Mouse (Mus musculus) T-helper 2 cell (primary cell): ENCODE measurements at regions not wholly inside any gene's neighbourhood (a gene's known extent, or its start where the extent isn't known, plus 50 kb on each side); places are given as distances from the start of the nearest gene placed in this dataset.

Experiments
- in situ Hi-C: fragments of 300-600 bp; cut with MboI, MseI; formaldehyde crosslinking; loops from one replicate; pipeline ENCODE4 v1.15.1; 2025; ENCODE audit warnings: high pct_unique_total_duplicates

DNA sequence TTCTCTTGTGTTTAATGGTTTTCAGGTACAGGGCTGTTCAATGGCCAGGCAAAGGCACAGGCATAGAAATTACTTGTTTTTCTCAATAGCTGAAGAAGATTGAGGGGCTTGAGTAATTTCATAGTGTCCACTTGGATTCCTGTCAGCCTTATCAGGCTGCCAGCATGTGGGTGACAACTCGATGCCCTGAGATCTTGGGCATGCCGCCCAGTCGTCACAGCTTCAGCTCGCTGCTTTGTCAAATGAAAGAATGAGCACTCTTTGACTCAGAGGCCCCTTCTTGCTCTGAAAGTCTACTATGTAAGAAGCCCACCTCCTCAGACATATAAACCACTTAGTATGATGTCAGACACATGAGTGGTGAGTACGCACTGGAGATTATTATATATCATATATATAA is 272.6 kb downstream of the Rwdd3 start:
- in situ Hi-C loops: no loop called here

DNA sequence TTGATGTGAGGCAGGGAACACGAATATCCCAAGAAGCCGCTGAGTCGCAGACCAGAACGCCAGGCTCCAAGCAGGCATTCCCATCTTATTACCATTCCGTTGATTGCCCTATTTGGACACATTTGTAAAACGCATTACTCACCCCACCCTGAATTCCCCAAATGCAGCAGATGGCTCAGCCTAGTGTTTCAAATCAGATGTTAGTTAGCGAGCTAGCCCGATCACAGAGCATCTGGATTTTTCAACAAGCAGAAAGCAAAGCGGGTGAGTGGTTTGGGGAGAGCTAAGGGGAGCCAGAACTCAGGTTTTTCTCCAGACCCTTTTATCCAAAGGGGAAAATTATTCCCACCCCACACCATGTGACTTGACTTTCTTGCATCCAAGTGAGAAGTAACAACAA is 273.2 kb downstream of the Rwdd3 start:
- in situ Hi-C loops: no loop called here

DNA sequence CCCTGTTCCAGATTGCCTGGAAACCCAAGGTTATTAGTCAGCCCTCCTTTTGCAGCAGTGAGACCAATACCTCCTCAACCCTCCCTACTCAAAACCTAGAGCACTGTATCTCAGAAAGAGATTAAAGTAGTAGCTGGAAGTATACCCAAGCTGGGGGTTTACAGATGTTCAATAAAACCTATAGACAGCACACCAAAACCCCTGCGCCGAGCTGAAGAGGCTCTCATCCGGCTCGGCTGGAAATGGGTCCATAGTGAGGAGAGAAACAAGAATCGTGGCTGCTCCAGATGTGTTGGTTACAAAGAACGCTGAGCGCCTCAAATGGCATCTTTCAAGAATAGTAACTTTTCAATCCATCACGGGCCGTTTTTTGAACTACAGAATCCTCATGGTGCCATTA is 273.7 kb downstream of the Rwdd3 start:
- in situ Hi-C loops: no loop called here

DNA sequence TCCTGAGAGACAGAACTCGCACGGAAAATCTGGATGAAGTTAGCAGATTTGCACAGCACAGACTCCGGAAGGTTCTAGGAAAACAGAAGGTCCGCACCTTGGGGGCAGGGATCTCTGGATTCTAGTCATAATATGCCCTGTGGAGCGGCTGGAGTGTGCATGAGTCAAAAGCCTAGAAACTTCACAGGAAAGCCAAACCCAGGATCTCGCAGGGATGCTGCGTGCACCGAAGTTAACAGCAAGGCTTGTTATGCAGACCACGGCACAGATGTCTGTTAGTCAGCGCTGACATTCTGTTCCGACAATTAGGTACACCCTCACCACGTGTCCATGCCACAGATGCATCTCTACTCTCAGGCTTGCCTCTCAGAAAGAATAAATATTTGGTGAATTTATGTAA is 274.3 kb downstream of the Rwdd3 start:
- in situ Hi-C loops: no loop called here

DNA sequence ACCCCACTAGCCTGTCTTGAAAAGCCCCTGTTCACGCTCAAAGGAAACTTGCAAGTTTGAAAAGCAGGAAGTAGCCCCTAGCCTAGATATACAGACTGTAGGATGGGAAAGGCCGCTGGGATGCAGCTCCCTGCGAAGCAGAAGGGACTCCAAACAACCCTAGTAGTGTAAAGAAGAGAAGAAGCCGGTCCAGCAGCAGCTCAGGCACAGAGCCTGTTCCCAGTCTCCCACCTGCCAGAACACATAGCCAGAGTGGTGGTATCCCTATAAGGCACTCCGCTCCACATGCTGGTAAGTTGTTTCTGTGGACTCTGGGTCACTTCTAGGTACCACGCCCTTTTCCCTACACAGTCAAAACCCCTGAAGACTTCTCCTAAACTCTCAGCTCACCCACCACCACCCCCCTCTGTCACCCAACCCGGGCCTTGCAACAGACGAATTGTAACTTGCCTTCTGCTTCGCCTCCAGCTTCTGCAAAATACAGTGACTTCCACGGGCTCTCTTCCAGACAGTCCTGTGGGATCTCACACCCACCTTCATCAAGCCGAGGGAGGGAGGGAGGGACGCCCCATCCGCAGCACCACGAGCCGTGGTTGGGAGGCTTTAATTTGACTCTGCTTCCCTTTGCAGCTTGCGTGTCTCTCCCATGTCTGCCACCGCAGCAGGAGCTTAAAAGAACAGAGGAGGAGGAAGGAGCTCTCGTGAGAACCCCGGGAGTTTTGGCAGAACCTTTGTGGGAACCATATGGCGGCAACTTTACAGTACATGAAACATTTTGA is 285.2 kb downstream of the Rwdd3 start:
- in situ Hi-C loops: no loop called here

DNA sequence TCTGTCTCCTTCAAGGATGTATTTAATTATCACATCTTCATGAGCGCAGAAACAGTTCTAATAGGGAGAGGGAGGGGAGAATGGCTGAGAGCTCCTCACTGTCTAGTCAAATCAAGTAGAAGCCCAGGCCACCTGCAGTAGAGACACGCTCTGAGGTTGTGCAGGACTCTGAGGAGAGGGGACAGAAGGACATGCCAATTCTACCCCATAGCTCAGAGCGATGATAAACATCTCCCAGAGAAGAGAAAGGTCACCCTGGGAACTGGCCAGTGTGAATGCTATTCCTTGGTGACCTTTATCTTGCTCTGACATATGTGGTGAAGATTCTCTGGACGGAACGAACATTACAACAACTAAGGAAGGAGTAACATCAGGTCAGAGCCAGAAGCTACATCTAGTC is 286.1 kb downstream of the Rwdd3 start:
- in situ Hi-C loops: no loop called here

DNA sequence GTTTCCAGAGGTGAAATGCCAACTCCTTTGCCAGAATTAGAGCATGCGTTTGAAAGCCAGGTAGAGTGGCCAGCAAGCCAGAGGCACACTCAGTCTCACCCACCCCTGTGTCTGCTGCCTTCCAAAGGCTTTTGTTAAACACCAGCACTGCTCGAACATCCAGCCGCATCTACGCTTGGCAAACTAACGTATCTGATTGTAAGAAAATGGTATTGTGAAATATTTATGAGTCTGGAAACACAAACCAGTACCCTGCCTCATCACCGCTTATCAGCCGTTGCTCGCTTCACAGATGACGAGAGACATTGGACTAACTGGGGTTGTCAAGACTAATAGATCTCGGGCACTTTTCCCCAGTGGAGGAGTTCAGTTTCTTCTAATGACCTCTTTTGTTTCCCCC is 287.3 kb downstream of the Rwdd3 start:
- in situ Hi-C loops: no loop called here

DNA sequence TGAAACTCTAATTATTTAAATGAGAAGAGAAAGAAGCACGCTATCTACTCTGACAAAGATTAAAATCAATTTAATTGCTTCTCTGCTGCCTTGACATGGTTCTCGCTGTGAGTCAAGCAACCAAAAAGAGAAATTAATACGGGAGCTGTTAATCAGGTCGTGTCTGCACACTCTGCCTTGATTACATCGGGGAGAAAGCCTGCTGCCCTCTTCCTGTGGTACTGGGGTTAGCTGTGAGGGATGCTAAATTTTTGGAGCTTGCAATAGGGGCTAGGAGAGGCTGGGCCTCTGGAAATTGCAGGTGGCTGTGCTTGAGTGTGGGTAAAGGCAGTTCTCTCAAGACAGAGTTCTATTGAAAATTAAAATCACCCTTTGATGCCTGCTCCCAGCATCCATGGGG is 287.8 kb downstream of the Rwdd3 start:
- in situ Hi-C loops: no loop called here

DNA sequence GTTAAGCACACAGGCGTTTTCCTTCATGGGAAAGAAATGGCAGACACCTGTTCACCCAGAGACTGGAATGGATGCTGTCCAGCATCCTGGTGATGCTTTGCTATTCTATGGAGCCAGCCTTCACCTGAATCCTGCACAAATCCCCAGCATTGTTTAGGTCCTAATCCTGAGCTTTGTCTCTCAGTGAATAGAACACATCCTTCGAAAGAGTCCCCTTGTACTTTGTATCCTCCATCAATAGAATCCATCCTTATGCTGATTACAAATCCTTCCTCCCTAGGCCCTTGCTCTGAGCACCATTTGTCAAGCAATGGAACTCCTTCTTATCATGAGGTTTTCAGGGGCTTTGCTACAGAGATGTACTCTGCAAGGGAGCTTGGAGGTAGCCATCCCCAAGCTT is 292.1 kb downstream of the Rwdd3 start:
- in situ Hi-C loops: no loop called here

DNA sequence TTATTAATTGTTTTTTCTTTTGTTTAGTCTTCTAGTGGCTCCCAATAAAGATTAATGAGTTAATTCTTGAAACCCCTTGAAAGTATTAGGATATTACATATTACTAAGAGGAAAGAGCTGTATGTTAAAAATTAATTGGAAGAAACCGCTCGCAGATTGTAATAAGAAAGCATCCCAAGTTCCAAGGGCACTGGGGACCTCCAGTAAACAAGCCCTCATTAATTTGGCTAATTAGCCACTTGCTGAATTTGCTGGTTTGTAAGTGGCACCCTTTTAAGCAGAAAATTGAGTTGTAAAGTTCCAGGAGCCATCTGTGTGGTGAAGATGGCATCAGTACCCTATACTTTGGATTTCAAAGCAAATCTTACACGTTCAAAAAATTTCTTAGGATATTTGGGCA is 295.8 kb downstream of the Rwdd3 start:
- in situ Hi-C loops: no loop called here

DNA sequence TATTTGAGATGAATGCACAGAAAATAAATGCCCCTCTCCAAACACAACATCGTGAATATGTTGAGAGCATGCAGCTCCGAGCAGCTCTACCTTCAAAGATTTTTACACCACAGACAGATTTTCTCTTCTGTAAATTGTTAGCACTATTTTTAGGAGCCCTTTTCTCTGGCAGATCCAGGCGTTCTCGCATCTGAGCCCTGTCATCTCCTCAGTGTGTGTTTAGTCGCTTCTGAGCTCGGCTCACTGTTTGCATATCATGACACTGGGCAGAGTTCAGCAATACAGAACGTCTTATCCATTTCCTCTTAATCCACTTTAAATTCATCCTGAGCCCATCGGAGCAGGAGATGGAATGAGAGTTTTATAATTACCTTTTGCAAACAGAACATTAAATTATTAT is 306.5 kb downstream of the Rwdd3 start:
- in situ Hi-C loops: no loop called here

DNA sequence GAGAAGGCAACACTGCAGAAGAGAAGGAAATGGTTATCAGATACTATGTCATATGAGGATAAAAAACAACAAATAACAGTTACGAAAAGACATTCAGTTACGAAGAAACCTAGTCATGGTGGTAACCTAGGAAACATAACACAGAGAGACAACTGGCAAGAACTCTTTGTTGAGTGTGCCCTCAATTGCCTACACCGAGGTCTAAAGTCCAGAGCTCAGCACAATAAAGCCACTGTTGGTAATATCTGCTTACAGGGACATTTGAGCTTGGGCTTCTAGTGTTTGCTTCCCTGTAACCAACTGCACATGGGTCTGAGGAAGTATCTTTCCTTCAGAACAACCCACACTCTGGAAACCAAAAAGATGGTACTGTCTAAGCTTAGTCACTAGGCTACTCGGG is 309.9 kb downstream of the Rwdd3 start:
- in situ Hi-C loops: loop anchor here (5.0 kb wide), 1 partner anchor 106 kb away; no protein-coding TSS in a partner anchor

DNA sequence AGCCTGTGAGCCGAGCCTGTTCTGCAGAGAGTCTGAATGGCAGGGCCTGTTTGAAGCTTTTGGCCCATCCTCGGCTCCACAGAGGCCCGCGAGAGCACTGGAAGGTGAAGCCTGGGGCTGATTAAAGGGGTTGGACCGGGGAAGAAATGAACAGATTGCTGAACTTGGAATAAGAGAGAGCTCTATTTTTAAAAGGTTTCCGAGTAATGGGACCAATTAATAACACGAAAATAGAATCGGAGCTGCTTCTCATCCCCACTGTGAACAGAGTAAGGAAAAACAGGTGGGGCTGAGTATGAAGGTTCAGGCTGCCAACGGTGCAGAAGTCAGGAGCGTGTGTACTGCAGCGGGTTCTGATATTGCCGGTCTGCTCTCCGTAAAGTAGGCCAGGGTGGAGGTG is 313.2 kb downstream of the Rwdd3 start:
- in situ Hi-C loops: no loop called here

DNA sequence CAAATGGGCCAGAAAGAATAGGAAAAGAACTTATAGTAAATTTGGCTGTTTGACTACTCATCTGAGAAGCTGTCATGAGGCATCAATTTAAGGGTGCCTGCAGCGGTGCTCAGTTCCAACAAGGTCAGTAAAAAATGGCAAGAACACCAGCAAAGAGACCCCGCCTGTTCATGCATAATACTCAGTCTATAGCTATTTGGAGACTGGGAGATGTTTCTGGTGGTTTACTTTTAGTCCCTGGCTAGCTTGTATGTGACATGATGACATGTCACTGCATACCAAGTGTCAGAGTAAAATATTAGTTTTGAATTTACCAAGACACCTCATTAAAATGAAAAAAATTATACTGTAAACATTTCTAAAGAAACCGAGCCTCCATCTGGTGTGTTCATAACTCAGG is 317.2 kb downstream of the Rwdd3 start:
- in situ Hi-C loops: no loop called here

DNA sequence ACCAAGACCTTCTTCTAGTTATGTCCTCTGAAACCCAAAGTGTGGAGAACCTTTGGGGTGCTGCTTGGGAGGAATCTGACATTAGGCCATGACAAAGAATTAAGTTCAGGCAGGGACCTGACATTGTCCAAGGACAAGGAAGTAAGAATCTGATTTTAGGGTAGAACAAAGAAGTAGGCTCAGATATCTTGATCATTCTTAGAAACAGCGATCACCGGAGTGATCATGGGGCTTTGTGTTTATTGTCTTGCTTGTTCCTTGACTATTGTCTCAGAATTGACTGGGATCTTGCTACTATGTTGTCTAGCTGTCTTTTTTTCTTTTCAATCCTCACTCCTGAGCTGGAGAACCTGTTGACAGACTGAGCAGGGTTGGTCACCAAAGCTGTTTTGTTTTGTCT is 327.9 kb downstream of the Rwdd3 start:
- in situ Hi-C loops: no loop called here

DNA sequence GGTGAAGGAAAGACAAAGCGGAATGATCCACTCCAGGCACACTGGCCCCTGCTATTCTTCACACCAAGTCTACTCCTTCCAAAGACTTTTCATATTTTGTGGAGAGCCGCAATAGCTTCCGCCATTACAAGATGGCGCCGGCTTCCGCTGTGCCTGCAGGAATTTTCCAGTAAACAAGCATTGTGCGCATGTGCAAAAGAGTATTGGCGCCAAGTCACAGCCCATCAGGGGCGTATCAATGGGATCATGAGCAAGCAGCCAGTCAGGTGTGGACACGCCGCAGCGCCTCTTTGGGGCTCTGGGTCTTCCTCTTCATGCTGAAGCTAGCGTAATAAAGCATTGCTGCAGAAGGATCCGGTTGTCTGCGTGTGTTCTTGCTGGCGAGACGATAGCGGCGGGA is 348.0 kb downstream of the Rwdd3 start:
- in situ Hi-C loops: no loop called here

DNA sequence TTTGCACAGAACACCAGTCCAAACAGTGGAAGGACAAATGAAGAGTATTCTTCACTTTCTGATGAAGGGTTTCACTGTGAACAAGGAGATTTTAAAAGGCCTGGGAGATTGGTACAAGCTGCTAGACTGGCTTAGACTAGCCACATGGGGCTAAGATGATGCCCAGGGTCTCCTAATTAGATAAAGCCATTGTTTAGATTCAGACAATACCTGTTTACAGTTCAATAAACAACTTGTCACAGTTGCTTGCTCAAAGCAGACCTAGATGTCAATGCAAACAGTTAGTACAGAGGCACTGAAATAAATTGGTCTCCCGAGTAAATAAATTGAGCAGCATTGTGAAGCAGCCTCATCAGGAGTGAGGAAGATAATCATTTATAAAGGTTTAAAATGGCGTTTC is 359.6 kb downstream of the Rwdd3 start:
- in situ Hi-C loops: no loop called here

DNA sequence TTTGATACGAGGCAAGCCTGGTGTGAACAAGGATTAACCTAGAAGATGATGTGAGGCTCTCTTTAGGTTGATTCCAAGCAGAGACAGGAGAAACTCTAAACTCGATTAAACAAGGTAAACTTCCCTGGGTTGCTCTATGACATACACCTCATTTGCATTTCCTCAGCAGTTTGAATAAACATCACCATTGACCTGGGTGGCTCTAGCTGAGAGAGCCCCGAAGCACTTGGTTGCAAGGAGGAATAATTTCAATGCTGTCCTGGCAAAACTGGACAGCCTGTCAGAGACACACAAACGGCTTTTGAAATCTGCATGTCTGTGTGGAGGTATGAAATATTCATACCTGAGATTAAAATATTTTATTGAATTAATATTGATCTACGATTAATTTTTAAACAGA is 361.0 kb downstream of the Rwdd3 start:
- in situ Hi-C loops: no loop called here

DNA sequence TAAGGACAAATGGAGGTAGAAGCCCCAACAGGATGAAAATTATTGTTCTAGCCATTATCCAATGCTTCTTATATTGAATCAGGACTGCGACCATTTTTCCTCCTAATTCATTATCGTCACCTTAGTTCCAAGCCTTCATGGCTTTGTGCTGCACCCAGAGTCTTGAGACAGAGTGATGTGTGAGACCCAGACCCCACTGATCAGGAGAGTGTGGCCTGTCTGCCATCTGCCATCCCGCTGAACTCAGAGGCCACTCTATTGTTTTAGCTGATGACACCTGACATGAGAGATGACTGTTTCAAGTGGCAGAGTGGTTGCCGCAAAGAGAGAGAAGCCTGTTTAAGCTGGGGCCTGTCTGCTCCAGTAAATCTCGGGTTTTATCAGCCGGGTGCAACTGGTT is 361.4 kb downstream of the Rwdd3 start:
- in situ Hi-C loops: no loop called here

DNA sequence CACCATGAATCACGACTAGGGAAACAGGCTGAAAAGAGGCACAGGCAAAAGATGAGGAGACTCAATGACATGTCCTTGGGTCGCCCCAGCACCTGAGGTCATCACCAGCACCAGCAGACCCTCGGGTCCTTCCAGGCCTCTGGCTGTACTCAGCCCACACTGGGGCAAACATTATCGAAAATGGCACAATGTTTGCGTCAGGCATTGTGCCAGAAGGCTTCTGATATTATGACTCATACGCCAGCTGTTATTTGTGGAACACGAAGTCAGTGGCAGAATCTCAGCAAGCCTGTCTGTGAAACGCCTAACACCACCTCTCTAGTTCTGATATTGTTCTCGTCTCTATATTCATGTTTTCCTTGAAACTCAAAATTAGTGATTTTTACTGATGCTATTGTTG is 384.8 kb downstream of the Rwdd3 start:
- in situ Hi-C loops: no loop called here

DNA sequence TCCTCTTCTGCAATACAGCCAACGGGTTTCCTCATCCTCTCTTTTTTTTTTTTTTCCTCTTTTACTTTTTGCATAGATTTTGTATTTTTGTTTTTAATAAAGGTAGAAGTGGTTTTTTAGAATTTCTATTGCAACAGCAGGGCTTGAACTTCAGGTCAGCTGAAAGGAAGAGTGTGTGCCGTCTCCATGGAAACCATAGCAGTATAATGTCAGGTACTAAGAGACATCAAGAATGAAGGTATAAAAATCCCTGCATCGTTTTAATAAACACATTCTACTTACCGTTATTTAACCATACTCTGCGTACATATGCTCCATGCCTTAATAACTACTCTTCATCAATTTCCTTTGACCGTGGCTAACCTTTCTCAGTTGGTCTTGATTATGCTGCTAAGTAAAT is 390.0 kb downstream of the Rwdd3 start:
- in situ Hi-C loops: no loop called here

DNA sequence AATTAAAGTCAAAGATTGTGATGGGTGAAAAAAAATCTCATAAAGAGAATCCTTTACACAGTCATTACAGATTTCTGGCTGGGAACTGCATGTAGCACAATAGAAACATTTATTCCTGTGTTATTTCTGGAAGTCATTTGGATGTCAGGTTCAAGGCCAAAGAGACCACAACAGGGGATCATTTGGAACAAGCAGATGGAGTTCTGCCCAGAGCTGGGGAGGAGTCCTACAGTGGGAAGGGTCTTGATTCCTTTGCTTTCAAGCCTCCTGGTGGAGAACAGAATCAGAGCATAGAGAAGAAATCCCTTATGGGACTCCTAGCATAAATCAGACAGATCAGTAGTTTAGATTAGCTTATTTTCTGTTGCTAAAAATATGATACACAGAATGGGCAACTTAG is 392.4 kb downstream of the Rwdd3 start:
- in situ Hi-C loops: no loop called here

DNA sequence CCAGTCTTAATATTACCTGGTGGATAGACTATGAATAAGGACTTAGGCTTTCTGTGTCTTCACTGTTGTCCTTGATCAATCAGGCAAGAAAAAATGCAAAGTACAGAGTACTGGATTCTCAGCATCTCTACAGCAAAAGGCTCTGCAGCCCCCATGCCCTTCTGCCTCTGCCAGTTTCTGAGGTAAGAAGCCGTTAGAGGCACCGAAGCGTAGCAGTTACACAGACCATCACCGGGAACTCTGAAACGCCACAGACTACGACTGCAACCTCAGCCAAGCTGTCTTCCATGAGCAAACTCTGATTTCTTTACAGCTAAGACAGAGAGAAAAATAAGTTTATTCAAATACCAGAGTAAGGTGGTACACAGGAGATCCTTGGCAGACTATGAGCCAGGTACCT is 396.5 kb downstream of the Rwdd3 start:
- in situ Hi-C loops: no loop called here

DNA sequence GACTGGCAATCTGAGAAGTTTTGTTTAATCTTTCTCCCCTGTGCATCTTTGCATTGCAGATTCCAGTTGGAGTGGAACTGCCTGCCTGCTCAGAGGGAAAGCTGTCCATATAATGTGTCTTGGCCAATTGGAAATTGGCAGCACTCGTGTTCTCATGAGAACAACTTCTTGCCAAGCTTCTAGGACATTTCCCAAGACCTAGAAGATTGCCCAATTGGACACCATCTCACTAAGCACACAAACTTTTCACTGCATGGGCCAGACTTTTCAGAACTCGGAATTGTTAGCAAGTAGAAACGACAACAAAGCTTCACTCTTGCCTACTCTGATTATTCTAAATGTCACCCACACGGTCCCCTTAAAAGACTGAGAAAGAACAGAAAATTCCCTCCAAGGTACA is 409.8 kb downstream of the Rwdd3 start:
- in situ Hi-C loops: no loop called here
